Mouse (Mus musculus) induced T-regulatory cell, adult 2 months (primary cell): ENCODE data around the gene Shd.

Experiments used
- DNase-seq: peaks from one replicate; pipeline ENCODE4 v3.0.0-alpha.2; 2012; ENCODE audit warnings: low read depth

Shd gene

DNA sequence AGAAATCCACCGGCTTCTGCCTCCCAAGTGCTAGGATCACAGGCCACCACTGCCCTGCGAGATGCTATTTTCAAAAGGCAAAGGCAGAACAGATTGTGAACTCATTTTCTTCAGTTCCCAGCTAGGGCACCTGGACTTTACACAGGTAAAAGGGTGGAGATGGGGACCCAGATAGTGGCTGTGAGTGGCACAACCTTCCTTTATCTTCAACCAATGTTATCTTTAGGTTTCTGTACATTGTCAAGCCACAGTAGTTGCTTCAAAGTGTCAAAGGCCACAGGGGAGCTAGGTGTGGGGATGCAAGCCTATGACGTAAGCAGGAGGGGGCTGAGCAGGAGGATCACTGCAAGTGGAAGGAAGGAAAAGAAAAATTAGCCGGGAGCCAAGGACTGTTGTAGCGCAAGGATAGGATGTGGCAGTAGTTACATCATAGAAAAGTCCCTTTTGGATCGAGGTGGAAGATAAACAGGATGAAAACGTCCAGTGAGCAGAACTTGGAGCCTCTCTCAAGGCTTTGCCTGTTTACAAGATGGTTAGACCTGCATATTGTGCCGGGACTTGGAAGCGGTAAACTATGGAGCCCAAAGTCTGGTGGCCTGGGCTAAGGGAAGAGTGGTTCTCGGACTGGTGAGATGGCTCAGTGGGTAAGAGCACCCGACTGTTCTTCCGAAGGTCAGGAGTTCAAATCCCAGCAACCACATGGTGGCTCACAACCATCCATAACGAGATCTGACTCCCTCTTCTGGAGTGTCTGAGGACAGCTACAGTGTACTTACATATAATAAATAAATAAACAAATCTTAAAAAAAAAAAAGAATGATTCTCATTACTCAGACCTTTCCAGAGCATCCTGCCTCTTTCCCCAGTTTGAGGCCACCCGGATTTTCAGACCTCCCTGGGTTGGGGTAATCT lies 37.4 kb downstream of the Shd start:
- peak; percentile 42 for DNase-seq

DNA sequence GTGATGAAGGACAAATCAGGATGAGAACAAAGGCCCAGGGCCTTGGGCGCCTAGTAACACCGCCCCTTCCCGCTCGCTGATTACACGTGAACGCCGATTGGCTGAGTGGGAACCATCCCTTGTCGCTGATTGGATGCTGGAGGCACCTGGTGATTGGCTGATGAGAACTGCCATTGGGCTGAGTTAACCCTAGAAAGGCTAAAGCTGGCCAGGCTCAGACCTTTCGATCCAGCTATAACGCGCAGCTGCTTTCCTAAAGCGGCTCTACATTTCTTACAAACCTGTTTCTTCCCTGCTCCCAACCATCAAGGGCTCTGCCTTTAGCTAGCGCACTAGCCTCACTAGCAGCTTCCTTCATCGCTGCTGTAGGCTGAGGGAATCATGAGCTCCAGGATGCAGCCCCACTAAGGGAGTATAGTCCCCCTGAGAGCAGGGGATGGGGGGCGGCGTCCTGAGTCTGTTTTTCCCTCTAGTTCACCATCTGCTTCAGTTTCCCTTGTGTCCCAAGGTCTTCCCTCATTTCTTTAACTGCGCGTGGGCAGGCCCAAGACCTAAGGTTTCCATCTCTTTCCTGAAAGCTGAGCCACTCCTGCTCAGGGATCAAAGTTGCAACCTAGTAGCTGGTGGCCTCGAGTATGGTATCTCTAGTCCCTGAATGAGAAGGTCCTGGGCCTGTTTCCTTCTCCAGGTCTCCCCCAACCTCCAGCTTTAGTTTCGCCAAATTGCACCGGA lies 38.3 kb downstream of the Shd start:
- peak; percentile 96 for DNase-seq

DNA sequence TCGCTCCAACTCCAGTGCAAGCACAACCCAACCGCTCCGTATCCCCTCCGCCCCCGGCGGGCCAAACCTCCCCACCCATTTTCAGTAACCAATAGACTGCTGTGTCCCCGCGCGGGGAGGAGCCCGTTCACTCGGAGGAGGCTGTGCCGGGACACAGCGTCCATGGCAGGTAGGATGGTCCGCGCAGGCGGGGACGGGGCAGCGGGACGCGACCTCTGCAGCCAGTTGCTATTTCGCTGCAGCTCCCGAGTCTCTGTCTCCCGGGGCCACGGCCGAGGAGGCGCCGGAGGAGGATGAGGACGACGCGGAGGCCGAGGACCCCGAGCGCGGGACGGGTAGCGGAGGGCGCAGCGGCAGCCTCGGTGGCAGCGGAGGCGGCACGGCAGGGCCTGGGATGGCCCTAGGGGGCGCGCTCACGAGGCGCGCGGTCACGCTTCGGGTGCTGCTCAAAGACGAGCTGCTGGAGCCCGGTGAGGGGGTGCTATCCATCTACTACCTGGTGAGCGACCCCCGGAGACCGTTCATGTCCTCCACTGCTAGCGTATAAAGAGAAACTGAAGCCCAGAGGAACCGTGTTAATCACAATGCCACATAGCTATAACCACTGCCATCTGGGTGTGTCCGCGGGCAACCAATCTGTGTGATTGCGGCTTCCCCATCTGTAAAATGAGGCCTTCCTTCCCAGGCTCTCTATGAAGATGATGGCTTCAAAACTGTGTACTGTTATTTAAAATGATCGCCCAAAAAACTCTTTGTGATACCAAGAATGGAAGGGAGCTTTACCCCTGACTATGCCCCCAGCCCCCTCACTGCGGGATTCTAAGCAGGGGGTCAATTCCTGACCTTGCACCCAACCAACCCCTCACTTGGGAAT lies 39.1 kb downstream of the Shd start:
- DNase-seq, result peak; percentile 96

DNA sequence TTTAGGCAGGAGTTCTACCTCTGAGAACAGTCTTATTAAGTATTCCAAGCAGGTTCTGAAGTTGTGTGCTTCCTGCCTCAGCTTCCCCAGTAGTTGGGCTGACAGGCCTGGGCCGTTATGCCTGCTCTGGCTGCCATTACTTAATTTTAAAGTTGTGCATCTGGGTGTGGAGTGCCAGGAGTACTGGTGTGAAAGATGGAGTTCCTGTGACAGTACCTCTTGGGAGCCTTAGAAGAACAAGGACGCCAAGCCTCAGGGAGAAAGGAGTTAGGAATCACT lies 39.6 kb downstream of the Shd start:
- DNase-seq, result no peak

DNA sequence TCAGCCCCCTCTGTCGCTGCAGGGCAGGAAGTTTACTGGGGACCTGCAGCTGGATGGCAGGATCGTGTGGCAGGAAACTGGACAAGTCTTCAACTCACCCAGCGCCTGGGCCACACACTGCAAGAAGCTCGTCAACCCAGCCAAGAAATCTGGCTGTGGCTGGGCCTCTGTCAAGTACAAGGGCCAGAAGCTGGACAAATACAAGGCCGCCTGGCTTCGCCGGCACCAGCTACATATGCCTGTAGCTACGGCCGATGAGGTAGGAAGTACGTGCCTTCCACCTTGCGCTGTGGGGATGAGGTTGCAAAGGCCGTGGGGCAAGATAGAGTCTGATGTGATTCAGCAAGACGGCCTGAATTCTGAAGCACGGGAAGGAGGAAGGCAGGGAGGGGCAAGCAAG lies 40.0 kb downstream of the Shd start:
- peak; percentile 35 for DNase-seq

DNA sequence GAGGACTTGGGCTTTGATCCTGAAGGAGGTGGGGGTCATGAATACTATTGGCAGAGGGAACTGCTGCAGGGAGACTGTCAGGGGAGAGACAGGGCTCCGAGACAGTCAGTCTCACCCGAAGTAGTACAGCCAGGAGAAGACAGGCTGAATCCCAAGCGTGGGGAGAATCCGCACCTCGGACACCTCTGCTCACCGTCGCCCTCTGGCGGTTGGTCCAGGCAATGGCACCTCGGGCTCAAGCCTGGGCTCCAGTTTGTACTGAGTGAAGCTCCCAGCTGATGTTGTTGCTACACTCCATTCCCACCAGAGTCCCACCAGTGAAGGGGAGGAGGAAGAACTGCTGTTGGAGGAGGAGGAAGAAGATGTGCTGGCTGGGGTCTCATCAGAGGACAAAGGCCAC lies 40.4 kb downstream of the Shd start:
- peak; percentile 85 for DNase-seq

DNA sequence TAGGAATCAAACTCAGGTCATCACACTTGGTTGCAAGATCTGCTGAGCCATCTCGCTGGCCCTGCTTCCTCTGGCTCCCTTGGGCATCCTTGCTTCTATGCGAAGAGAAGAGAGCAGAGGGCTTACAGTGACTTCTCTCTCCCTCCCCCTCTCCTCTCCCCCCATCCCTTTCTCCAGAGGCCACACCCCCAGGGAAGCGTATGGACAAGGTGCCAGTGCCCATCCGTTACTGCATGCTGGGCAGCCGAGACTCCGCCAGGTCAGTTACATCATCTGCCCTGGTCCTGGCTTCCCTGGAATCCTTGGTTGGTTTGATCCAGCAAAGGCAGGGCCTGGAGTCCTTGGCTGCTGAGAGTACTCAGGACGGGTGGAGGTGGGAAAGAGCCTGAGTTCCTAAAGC lies 41.2 kb downstream of the Shd start:
- DNase-seq, result no peak

DNA sequence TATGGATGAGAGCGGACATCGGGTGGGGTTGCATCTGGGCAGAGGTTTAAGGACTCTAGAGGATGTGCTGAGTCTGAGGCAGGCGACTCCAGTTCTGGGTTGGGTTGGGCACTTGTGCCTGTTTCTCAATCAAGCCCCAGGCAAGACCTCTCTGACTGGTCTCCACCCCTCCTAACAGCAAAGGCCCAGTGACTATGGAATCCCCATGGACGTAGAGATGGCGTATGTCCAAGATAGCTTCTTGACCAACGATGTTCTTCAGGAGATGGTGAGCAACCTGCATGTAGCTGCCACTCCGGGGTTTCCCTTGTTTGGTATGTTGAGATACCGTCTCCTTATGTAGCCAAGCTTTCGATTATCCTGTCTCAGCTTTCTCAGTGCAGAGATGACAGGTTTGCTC lies 45.0 kb downstream of the Shd start:
- no peak for DNase-seq

DNA sequence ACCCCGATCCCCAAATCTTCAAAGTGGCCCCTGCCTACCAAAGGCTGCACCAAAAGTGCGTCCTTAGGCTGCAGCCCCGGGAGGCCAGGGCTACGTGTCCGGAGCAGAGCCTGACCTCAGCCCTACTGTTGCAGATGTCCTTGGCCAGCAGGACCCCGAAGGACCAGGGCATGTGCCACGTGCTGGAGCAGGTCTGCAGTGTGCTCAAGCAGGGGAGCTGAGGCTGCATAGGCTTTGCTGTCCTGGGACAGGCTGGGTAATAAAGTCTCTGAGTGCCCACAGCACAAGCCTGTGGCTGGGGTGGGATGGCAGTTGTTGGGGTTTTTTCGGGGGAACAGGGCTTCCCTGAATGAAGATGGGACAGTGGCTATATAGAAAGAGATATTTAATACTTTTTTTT lies 46.1 kb downstream of the Shd start:
- no peak for DNase-seq

DNA sequence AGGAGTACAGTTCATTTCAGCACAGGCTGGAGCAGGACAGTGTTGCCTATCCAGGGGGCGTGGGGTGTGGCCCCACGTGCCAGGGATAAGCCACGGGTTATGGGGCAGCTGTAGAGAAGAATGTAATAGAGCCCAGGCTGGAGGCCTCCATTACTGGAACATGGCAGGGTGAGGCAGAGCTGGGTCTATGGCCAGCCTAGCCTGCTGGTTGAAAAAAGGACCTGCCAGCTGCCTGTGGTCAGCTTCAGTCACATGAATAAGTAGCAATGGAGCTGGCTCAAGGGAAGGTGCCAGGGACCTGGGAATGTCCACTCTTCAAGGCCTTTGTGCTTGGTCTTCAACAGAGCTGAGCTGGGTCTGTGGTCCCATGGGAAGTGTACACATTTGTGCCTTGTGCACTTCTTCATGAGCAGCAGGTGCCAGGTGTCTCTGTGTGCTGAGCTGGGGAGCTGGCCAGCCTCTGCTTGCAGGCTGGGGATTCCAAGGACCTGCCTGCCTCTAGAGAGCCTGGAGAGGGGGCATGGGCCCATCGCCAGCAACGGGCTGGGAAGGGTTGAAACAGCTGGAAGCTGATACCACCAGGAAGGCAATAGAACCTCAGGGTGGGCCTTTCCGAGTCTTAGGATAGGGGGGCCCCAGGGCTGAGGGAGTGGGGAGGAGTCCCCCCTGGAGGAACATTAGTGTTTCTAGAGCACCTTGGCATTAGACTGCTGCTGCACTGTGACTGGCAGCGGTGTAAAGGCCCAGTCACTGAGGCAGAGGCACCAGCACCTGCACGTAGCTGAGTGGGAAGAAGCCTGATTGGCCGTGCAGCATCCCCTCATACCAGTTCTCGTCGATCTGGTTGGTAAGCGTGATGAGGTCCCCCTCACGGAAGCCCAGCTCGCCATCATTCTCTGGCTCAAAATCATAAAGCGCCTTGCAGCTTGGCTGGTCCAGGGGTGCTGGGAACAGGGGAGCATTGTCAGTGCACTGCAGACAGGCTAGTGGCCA lies 46.8 kb downstream of the Shd start:
- no peak for DNase-seq

DNA sequence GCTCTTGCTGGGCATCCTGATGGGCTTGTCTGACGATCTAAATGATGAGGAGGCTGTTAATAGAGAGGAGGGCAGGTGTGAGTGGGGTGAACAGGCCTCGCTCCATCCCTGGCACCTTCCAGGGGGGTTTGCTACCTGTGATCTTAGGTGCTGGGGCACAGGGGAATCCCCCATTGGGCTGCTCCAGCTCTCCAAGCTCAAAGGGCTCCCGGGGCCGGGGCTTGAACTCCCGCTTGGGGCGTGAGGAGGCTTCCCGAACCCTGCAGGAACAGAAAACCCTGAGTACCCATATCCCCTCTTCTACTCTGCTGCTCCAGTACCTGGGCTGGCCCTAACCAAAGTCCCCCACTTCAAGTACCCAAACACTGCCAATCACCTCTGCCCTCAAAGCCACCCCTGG lies 47.6 kb downstream of the Shd start:
- DNase-seq, result no peak

DNA sequence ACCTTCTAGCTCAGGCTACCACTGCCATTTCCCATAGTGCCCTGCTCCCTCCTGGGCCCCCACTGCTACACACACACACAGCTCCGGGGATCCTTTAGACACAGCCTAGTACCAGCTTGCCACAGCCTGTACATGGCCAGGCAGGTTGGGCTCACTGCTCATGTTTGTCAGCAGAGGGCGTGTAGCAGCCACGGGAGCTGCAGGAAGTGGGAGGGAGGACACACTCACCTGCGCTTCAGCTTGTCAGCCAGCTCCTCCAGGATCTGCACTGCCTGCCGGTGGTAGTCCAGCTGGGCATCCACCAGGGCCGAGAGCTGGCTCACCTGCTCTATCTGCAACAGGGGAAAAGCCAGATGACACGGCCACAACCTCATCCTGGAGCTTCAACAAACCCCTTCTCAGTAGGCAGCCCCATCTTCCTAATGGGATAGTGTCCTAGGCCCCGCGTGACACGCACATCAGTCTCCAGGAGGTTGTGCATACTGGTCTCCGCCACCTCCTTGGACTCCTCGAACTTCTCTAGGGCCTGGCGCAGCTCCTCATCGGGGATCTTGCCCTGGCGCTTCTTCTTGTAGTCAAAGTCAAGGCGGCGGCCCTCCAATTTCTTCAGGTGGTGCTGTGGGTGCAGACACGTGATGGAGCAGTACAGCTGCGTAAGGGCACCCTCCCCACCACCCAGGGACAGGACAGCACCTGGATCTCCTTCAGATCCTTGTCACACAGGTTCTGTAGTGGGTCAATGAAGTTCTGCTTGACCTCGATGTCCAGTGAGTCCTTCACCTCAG lies 48.3 kb downstream of the Shd start:
- peak; percentile 68 for DNase-seq

DNA sequence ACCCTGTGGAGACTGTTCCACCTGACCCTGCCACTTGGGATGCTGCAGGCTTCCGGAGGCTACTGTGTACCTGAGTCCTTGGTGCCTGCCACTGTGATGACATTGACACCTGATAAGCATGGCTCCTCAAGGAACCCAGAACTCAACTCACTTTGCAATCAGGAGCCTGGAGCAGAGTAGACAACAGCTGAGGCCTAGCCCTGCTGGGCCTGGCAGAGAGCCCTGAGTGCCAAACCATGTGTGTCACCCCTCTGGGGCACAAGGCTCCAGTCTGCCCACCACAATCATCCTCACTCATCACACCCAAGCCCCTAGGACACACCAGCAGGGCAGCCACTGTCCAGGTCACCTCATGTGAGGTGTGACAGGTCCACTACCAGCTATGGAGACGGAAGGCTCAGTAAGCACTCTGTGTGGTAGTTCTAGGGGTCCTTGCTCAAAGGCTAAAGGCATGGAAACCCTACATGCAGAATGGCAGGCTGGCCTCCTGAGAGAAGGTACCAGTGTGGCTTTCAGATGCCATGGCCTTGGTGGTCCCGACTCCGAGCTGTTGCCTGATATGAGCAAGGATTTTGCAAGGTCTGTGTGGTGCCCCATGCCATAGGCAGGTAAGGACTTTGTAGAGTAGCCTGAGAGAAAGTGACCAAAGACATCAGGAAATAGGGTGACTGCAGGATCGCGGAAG lies 50.3 kb downstream of the Shd start:
- DNase-seq, result no peak

DNA sequence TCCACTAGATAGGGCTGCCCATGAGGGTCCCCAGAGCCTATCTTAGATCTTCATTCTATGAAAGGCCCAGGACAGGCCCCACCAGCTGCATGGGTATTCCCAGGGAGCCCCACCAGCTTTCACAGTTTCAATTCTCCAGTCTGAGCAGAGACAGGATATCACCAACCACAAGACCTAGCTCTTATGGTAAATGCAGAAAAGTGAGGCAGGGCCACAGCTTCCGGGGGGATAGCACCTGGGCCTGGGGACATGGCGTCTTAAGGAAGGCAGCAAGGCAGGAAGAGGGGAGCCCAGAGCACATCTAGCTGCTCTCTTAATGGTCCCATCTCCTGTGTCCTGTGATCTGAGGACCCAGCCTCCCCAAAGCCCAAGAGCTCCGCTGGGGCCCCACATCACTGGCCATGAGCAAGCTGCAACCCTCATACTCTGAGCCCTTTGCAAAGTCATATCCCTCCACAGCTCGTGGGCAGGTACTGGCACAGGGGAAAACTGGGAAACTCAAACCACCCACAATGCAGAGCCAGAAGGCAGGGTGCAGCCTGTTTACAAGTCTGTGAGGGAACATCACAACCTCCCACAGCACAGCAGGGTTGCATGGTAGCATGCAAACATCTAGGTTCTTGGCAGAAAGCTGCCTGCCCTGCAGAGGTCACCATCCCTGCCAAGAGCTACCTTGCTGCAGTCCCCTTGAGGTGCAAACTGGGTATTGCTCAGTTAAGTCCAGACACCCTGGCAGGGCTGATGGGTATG lies 51.1 kb downstream of the Shd start:
- peak; percentile 70 for DNase-seq

DNA sequence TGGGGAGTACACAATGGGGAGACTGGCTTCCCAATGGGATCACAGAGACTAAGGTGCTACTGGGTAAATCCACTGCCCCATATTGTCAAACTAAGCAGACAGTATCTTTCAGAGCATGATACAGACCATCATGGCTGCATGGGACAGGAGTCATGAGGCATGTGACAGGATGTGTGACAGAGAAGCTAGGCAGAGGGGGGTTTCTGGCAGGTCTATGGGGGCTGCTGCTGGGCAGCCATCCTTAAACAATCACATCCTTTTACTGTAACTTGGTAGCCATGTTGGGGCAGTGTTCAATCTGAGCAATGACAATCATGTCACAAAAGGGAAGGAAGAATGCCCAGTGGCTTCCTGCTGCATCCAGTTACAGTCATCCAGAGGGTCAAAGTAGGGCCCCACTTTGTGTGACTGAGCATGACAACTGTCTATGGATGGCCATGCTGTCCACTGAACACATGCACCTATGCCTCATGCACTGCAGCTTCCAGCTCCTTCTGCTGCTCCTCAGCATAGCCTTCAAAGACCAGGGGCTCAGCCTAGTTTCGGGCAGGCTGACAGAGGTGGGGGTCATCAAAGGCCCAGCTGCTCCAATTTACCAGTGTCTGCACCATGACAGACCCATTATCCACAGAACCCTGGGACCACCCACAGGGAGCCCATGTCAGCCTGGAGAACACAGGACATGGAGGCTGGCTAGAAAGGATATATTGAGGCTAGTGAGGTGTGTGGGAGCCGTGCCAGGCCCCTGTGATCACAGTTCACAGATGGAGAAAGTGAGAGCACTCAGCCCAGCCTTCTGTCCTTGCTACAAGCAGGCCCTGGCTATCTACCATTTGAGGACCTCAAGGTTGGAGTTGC lies 52.1 kb downstream of the Shd start:
- no peak for DNase-seq

DNA sequence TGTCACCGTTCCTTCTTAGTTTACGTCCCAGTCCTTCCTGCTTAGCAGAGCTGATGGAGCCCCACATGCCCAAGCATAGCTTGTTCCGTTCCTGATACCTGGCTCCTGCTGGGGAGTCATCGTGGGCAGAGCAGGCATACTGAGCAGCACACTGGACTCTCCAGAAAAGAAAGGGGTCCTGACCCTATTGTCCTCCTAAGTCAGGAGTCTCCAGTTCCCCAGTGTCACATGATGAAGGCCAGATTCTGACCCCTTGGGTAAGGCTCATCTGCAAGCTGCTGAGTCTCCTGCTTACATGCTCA lies 52.7 kb downstream of the Shd start:
- DNase-seq, result no peak

DNA sequence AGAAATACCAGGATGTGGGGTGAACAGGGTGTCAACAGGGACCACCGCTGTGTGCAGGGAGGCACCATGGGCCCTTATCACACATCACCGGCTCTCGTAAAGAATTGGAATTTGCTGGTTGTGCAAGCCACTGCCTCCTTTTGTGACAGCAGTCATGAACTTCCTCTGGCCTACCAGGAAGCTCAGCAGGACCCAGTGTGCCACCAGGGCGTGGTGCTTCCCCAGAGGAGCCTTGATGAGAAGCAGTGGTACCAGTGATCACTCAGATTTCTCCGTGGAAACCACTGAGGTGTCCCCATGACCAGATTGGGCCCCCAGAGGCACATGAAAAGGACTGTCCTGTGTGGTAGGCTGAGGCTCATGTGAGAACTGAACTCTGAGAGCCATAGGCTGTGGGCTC lies 53.1 kb downstream of the Shd start:
- DNase-seq, result peak; percentile 46

DNA sequence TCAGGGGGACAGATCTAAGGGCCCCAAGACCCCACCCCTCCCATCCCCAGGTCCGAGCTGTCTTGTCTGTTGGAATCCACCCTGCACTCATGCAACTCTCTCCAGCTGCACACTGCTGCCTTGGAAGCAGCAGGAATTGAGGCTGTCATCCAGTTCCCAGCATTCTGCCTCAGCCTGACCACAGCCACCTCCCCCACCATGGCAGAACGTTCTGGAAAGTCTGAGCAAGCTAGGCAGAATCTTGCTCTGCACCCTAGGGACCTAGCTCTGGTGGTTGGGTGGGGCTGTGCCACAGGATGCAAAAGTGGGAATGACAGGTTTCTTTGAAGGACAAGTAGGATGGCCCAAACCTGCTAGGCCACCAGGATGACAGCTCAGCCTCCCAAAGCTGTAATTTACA lies 54.2 kb downstream of the Shd start:
- DNase-seq, result no peak

DNA sequence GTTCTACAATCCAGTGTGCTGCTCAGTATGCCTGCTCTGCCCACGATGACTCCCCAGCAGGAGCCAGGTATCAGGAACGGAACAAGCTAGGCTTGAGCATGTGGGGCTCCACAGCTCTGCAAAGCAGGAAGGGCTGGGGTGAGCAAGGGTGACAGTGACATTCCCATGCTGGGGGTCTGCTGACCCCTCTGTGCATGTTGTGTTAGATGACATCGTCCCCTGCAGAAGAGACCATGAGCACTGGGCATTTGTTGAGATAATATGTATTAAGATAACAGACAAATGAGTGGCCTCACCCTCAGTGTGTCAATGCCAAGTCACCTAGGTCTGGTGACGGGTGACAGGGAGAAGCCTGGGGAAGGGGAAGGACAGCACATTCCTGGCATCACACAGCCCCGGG lies 54.7 kb downstream of the Shd start:
- DNase-seq, result no peak
